Mouse (Mus musculus): ENCODE measurements around the gene Herc4. TPM values are rescaled to one million over a fixed set of nuclear protein-coding genes. Genes with fewer than 3 reads are reported as not detected.

Herc4 gene
- total RNA-seq, 1 experiment from 2014 or later, result 450 TPM

- peak; percentile 4; the same call in 1 of the 2 replicates for ATAC-seq (replicated peaks; ENCODE audit: insufficient number of reproducible peaks, low FRiP score, low TSS enrichment, poor library complexity, severe bottlenecking)
Observed at GRCm38 (mm10) chr10:63244055-63244671, 553 bp downstream of the Herc4 start.

GRCm38 (mm10) chr10:63244746-63245145 lies 1.1 kb downstream of the Herc4 start:
- no peak for ATAC-seq (replicated peaks; ENCODE audit: insufficient number of reproducible peaks, low FRiP score, low TSS enrichment, poor library complexity, severe bottlenecking)

- ATAC-seq (replicated peaks; ENCODE audit: insufficient number of reproducible peaks, low FRiP score, low TSS enrichment, poor library complexity, severe bottlenecking), result no peak
Observed at GRCm38 (mm10) chr10:63245846-63246245, 2.2 kb downstream of the Herc4 start.

GRCm38 (mm10) chr10:63247457-63247856 lies 3.8 kb downstream of the Herc4 start:
- peak; percentile 63 for ATAC-seq (replicated peaks; ENCODE audit: insufficient number of reproducible peaks, low FRiP score, low TSS enrichment, poor library complexity, severe bottlenecking)

GRCm38 (mm10) chr10:63248421-63248820 lies 4.8 kb downstream of the Herc4 start:
- no peak for ATAC-seq (replicated peaks; ENCODE audit: insufficient number of reproducible peaks, low FRiP score, low TSS enrichment, poor library complexity, severe bottlenecking)

- ATAC-seq (replicated peaks; ENCODE audit: insufficient number of reproducible peaks, low FRiP score, low TSS enrichment, poor library complexity, severe bottlenecking), result no peak
Observed at GRCm38 (mm10) chr10:63258696-63259095, 15.1 kb downstream of the Herc4 start.

- no peak for ATAC-seq (replicated peaks; ENCODE audit: insufficient number of reproducible peaks, low FRiP score, low TSS enrichment, poor library complexity, severe bottlenecking)
Observed at GRCm38 (mm10) chr10:63259340-63259739, 15.7 kb downstream of the Herc4 start.

GRCm38 (mm10) chr10:63267941-63268340 lies 24.3 kb downstream of the Herc4 start:
- no peak for ATAC-seq (replicated peaks; ENCODE audit: insufficient number of reproducible peaks, low FRiP score, low TSS enrichment, poor library complexity, severe bottlenecking)

- ATAC-seq (replicated peaks; ENCODE audit: insufficient number of reproducible peaks, low FRiP score, low TSS enrichment, poor library complexity, severe bottlenecking), result no peak
Observed at GRCm38 (mm10) chr10:63272401-63272800, 28.8 kb downstream of the Herc4 start.

GRCm38 (mm10) chr10:63272868-63273267 lies 29.3 kb downstream of the Herc4 start:
- ATAC-seq (replicated peaks; ENCODE audit: insufficient number of reproducible peaks, low FRiP score, low TSS enrichment, poor library complexity, severe bottlenecking), result no peak

- ATAC-seq (replicated peaks; ENCODE audit: insufficient number of reproducible peaks, low FRiP score, low TSS enrichment, poor library complexity, severe bottlenecking), result no peak
Observed at GRCm38 (mm10) chr10:63277010-63277409, 33.4 kb downstream of the Herc4 start.

GRCm38 (mm10) chr10:63279851-63280250 lies 36.2 kb downstream of the Herc4 start:
- ATAC-seq (replicated peaks; ENCODE audit: insufficient number of reproducible peaks, low FRiP score, low TSS enrichment, poor library complexity, severe bottlenecking), result no peak

- no peak for ATAC-seq (replicated peaks; ENCODE audit: insufficient number of reproducible peaks, low FRiP score, low TSS enrichment, poor library complexity, severe bottlenecking)
Observed at GRCm38 (mm10) chr10:63282417-63282816, 38.8 kb downstream of the Herc4 start.

GRCm38 (mm10) chr10:63282846-63283245 lies 39.2 kb downstream of the Herc4 start:
- no peak for ATAC-seq (replicated peaks; ENCODE audit: insufficient number of reproducible peaks, low FRiP score, low TSS enrichment, poor library complexity, severe bottlenecking)

GRCm38 (mm10) chr10:63302356-63302755 lies 58.7 kb downstream of the Herc4 start:
- no peak for ATAC-seq (replicated peaks; ENCODE audit: insufficient number of reproducible peaks, low FRiP score, low TSS enrichment, poor library complexity, severe bottlenecking)

GRCm38 (mm10) chr10:63308582-63309366 lies 65.2 kb downstream of the Herc4 start:
- peak; percentile 73 for ATAC-seq (replicated peaks; ENCODE audit: insufficient number of reproducible peaks, low FRiP score, low TSS enrichment, poor library complexity, severe bottlenecking)

GRCm38 (mm10) chr10:63313726-63314125 lies 70.1 kb downstream of the Herc4 start:
- ATAC-seq (replicated peaks; ENCODE audit: insufficient number of reproducible peaks, low FRiP score, low TSS enrichment, poor library complexity, severe bottlenecking), result 0 out of 2 replicates have a peak, but pooled peaks have one; percentile 23

- no peak for ATAC-seq (replicated peaks; ENCODE audit: insufficient number of reproducible peaks, low FRiP score, low TSS enrichment, poor library complexity, severe bottlenecking)
Observed at GRCm38 (mm10) chr10:63327091-63327490, 83.5 kb downstream of the Herc4 start.

GRCm38 (mm10) chr10:63336901-63337300 lies 93.3 kb downstream of the Herc4 start:
- no peak for ATAC-seq (replicated peaks; ENCODE audit: insufficient number of reproducible peaks, low FRiP score, low TSS enrichment, poor library complexity, severe bottlenecking)

- no peak for ATAC-seq (replicated peaks; ENCODE audit: insufficient number of reproducible peaks, low FRiP score, low TSS enrichment, poor library complexity, severe bottlenecking)
Observed at GRCm38 (mm10) chr10:63337326-63337725, 93.7 kb downstream of the Herc4 start.
